Mouse (Mus musculus) spleen, postnatal 10 days (tissue): ENCODE data around the gene Ghrh.
A peak's percentile ranks its signal among the peaks of the same experiment; 100 is the strongest.
"Not testable (repeated sequence)": the region's sequence is repeated elsewhere in the genome, so short reads cannot be mapped to it uniquely, and the experiment has no call there.

ENCODE experiments used
- DNase-seq, 2 experiments: peaks; one replicate each; pipeline ENCODE4 v3.0.0; 2021 to 2022; ENCODE audit warnings: low spot score in 2 of 2

Gene Ghrh

GRCm38 (mm10) chr2:157347361-157348159, at the start of gene Ghrh:
Gene Ghrh, minus strand, starts transcription at chr2:157347506.
- DNase-seq = no peak

- DNase-seq = peak in 1 of 2 experiments; percentile 51
These were observed 48.7 kb upstream of the Ghrh start for GRCm38 (mm10) chr2:157395960-157396359.

- no peak for DNase-seq
These were observed 48.1 kb upstream of the Ghrh start for GRCm38 (mm10) chr2:157395371-157395770.

GRCm38 (mm10) chr2:157394868-157395267, 47.6 kb upstream of the Ghrh start:
- DNase-seq = no peak

GRCm38 (mm10) chr2:157393549-157393948, 46.2 kb upstream of the Ghrh start:
- DNase-seq = no peak

- no peak for DNase-seq
These were observed 45.0 kb upstream of the Ghrh start for GRCm38 (mm10) chr2:157392331-157392730.

GRCm38 (mm10) chr2:157389591-157389921, 42.2 kb upstream of the Ghrh start:
- DNase-seq = no peak

GRCm38 (mm10) chr2:157388901-157389590, 41.7 kb upstream of the Ghrh start:
- not testable (repeated sequence) for DNase-seq

GRCm38 (mm10) chr2:157384836-157385235, 37.5 kb upstream of the Ghrh start:
- DNase-seq = no peak

- DNase-seq = no peak
These were observed 29.7 kb upstream of the Ghrh start for GRCm38 (mm10) chr2:157376995-157377394.

- no peak for DNase-seq
These were observed 28.8 kb upstream of the Ghrh start for GRCm38 (mm10) chr2:157375794-157376757.

- DNase-seq = no peak
These were observed 27.7 kb upstream of the Ghrh start for GRCm38 (mm10) chr2:157375051-157375450.

- DNase-seq = no peak
These were observed 26.4 kb upstream of the Ghrh start for GRCm38 (mm10) chr2:157373681-157374080.

GRCm38 (mm10) chr2:157371696-157372095, 24.4 kb upstream of the Ghrh start:
- DNase-seq = no peak

GRCm38 (mm10) chr2:157367991-157368390, 20.7 kb upstream of the Ghrh start:
- DNase-seq = no peak

- peak; percentile 96 to 97 for DNase-seq
These were observed 20.0 kb upstream of the Ghrh start, which contains the start of gene Manbal for GRCm38 (mm10) chr2:157367184-157367893. Gene Manbal, plus strand, starts transcription at chr2:157367594.

GRCm38 (mm10) chr2:157366762-157367161, 19.5 kb upstream of the Ghrh start:
- no peak for DNase-seq

GRCm38 (mm10) chr2:157363031-157363430, 15.7 kb upstream of the Ghrh start:
- no peak for DNase-seq

GRCm38 (mm10) chr2:157360028-157360427, 12.7 kb upstream of the Ghrh start:
- no peak for DNase-seq

- no peak for DNase-seq
These were observed 6.8 kb upstream of the Ghrh start for GRCm38 (mm10) chr2:157354106-157354505.

GRCm38 (mm10) chr2:157353183-157353582, 5.9 kb upstream of the Ghrh start:
- DNase-seq = no peak
